Mouse (Mus musculus) hindbrain, embryonic 12.5 days (tissue): ENCODE data around the gene Dusp3. TPM values are rescaled to one million over a fixed set of nuclear protein-coding genes. Genes with fewer than 3 reads are reported as not detected.

Experiments used
- ATAC-seq: fragments of 200-750 bp; cut with Nextera tagmentation; 2 replicates; pipeline ENCODE4 v1.8.0; 2017; ENCODE audit warnings: moderate TSS enrichment; ENCODE audit not compliant: low FRiP score
- H3K27ac ChIP-seq: fragments of 300-500 bp; sonication (generic); 2 replicates; pipeline ENCODE4 v1.5.1; 2016; ENCODE audit warnings: mild to moderate bottlenecking
- H3K27me3 ChIP-seq: fragments of 300-500 bp; sonication (generic); 2 replicates; pipeline ENCODE4 v1.6.1; 2016; ENCODE audit warnings: mild to moderate bottlenecking
- H3K36me3 ChIP-seq: fragments of 300-500 bp; sonication (generic); 2 replicates; pipeline ENCODE4 v1.6.1; 2016; ENCODE audit warnings: mild to moderate bottlenecking
- H3K4me1 ChIP-seq: fragments of 300-500 bp; sonication (generic); 2 replicates; pipeline ENCODE4 v1.6.1; 2016
- H3K4me2 ChIP-seq: fragments of 300-500 bp; sonication (generic); replicated peaks from 2 replicates; pipeline ENCODE4 v1.6.1; 2016; ENCODE audit warnings: mild to moderate bottlenecking
- H3K4me3 ChIP-seq: fragments of 300-500 bp; sonication (generic); 2 replicates; pipeline ENCODE4 v1.5.1; 2016; ENCODE audit warnings: mild to moderate bottlenecking
- H3K9ac ChIP-seq: fragments of 300-500 bp; sonication (generic); 2 replicates; pipeline ENCODE4 v1.6.1; 2016; ENCODE audit warnings: mild to moderate bottlenecking, moderate library complexity
- H3K9me3 ChIP-seq: fragments of 300-500 bp; sonication (generic); replicated peaks from 2 replicates; pipeline ENCODE4 v1.6.1; 2016; ENCODE audit warnings: mild to moderate bottlenecking
- WGBS: fragments of 180-500 bp; shearing (Covaris S2); methylation state at CpG from one replicate; pipeline ENCODE4 v1.1.7; 2016; 5-methylcytosine and 5-hydroxymethylcytosine counted together
- polyA plus RNA-seq: library from polyadenylated mRNA; unstranded; fragments of >200 nt; fragmentation: Nextera tagmentation; extraction: Ambion mirVana; gene quantifications from 2 replicates; pipeline ENCODE4 v1.2.1, GENCODE M21; 2016

The Dusp3 gene
- polyA plus RNA-seq, 1 experiment from 2014 or later, result 12.9 TPM

GRCm38 (mm10) chr11:102025991-102026660 is 39.3 kb upstream of the Dusp3 start:
- Histone ChIP-seq H3K9ac (peak overlapping the region; percentile 83), H3K9me3 (no peaks in the 10 kb centered on the region), H3K27me3 (peaks cover 4% of the 10 kb centered on the region; the same call in 1 of the 2 replicates), H3K36me3 (peaks cover 13% of the 10 kb centered on the region; the same call in 1 of the 2 replicates), H3K4me1 (peaks cover 36% of the 10 kb centered on the region), H3K4me2 (peak overlapping the region; percentile 83), H3K4me3 (peak overlapping the region; percentile 68), H3K27ac (peak overlapping the region; percentile 90)
- ATAC-seq, result peak; percentile 27; the same call in 1 of the 2 replicates
- 4% methylated on average over 23 of the region's 23 CpGs for WGBS

- peaks cover 4% of the 10 kb centered on the region; the same call in 1 of the 2 replicates for H3K27me3 ChIP-seq
- no peak for ATAC-seq
- peaks cover 36% of the 10 kb centered on the region for H3K4me1 ChIP-seq
- peak overlapping the region; percentile 45; the same call in 1 of the 2 replicates for H3K9ac ChIP-seq
- H3K36me3 ChIP-seq, result peaks cover 13% of the 10 kb centered on the region; the same call in 1 of the 2 replicates
- no peak overlapping the region for H3K27ac ChIP-seq
- no peaks in the 10 kb centered on the region for H3K9me3 ChIP-seq
- H3K4me2 ChIP-seq, result peak overlapping the region; percentile 83
- H3K4me3 ChIP-seq, result peak overlapping the region; percentile 68
- WGBS, result 30% methylated on average over 7 of the region's 7 CpGs
Measured at GRCm38 (mm10) chr11:102025354-102025753, 38.5 kb upstream of the Dusp3 start.

DNA sequence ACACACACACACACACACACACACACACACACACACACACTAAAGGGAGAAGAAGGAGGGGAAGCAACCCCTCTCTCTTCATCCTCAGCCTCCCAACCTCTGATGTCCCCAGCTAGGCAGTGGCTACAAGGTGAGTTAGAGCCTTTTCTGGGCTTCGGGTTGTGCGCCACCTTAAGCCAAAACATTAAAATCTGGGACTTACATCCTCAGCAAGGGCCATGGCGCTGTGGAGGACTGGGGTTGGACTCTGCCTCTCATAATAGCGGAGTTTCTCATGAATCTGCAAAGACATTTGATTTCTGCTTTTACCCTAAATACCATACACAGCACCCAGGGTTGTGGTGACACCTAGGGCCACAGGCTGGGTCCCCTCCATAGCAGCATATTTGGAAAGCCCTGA is 38.1 kb upstream of the Dusp3 start:
- Histone ChIP-seq H3K9ac (peak overlapping the region; percentile 45), H3K4me3 (peak overlapping the region; percentile 68; the same call in 1 of the 2 replicates), H3K27ac (no peak overlapping the region), H3K27me3 (peaks cover 4% of the 10 kb centered on the region; the same call in 1 of the 2 replicates), H3K9me3 (no peaks in the 10 kb centered on the region), H3K36me3 (peaks cover 13% of the 10 kb centered on the region; the same call in 1 of the 2 replicates), H3K4me1 (peaks cover 33% of the 10 kb centered on the region), H3K4me2 (peak overlapping the region; percentile 83)
- no peak for ATAC-seq
- WGBS, result 89% methylated on average over 4 of the region's 4 CpGs

GRCm38 (mm10) chr11:102024084-102024758 is 37.4 kb upstream of the Dusp3 start:
- ATAC-seq, result no peak
- no peak overlapping the region for H3K4me3 ChIP-seq
- WGBS, result 84% methylated on average over 6 of the region's 6 CpGs
- no peaks in the 10 kb centered on the region for H3K9me3 ChIP-seq
- H3K4me1 ChIP-seq, result peaks cover 35% of the 10 kb centered on the region
- H3K36me3 ChIP-seq, result peaks cover 13% of the 10 kb centered on the region; the same call in 1 of the 2 replicates
- no peak overlapping the region for H3K27ac ChIP-seq
- H3K9ac ChIP-seq, result no peak overlapping the region
- no peak overlapping the region for H3K4me2 ChIP-seq
- H3K27me3 ChIP-seq, result peaks cover 4% of the 10 kb centered on the region; the same call in 1 of the 2 replicates

- H3K36me3 ChIP-seq, result peaks cover 20% of the 10 kb centered on the region
- no peak overlapping the region for H3K4me2 ChIP-seq
- ATAC-seq, result no peak
- H3K4me1 ChIP-seq, result peaks cover 35% of the 10 kb centered on the region
- 85% methylated on average over 13 of the region's 13 CpGs for WGBS
- H3K9ac ChIP-seq, result no peak overlapping the region
- no peak overlapping the region for H3K4me3 ChIP-seq
- H3K9me3 ChIP-seq, result no peaks in the 10 kb centered on the region
- H3K27ac ChIP-seq, result no peak overlapping the region
- peaks cover 4% of the 10 kb centered on the region; the same call in 1 of the 2 replicates for H3K27me3 ChIP-seq
Measured at GRCm38 (mm10) chr11:102023406-102023805, 36.6 kb upstream of the Dusp3 start.

GRCm38 (mm10) chr11:102021196-102021595 is 34.4 kb upstream of the Dusp3 start:
- peaks cover 40% of the 10 kb centered on the region for H3K36me3 ChIP-seq
- no peak for ATAC-seq
- no peak overlapping the region for H3K27ac ChIP-seq

DNA sequence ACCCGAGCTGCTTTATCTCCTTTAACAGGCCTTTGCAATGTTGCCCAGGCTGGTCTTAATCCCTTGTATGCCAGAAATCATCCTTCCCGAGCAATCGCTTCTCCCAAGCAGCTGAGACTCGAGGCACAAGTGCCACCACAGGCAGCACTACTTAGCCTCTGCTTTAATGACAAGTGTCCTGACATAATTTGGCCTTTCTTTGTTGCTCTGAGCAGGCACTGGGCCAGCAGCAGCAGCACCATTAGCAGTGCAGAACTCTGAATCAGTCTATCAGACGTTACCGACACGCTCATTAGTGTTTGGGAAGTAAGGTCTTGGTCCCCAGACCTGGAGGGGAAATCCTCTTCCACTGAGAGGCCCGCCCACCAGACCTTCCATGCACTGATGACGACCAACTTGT is 32.9 kb upstream of the Dusp3 start:
- no peaks in the 10 kb centered on the region for H3K27me3 ChIP-seq
- no peaks in the 10 kb centered on the region for H3K9me3 ChIP-seq
- ATAC-seq, result no peak
- no peak overlapping the region for H3K27ac ChIP-seq
- peaks cover 40% of the 10 kb centered on the region for H3K36me3 ChIP-seq
- 76% methylated on average over 9 of the region's 9 CpGs for WGBS
- no peak overlapping the region for H3K9ac ChIP-seq
- peaks cover 18% of the 10 kb centered on the region for H3K4me1 ChIP-seq
- no peak overlapping the region for H3K4me2 ChIP-seq
- H3K4me3 ChIP-seq, result no peak overlapping the region

More at GRCm38 (mm10) chr11:102021196-102021595, 34.4 kb upstream of the Dusp3 start:
- H3K27me3 ChIP-seq, result peaks cover 4% of the 10 kb centered on the region; the same call in 1 of the 2 replicates
- no peak overlapping the region for H3K4me3 ChIP-seq
- H3K4me1 ChIP-seq, result peaks cover 25% of the 10 kb centered on the region
- H3K4me2 ChIP-seq, result no peak overlapping the region
- H3K9ac ChIP-seq, result no peak overlapping the region
- 85% methylated on average over 5 of the region's 5 CpGs for WGBS
- no peaks in the 10 kb centered on the region for H3K9me3 ChIP-seq

GRCm38 (mm10) chr11:102016136-102016535 is 29.3 kb upstream of the Dusp3 start:
- 81% methylated on average over 1 of the region's 1 CpGs for WGBS
- no peak for ATAC-seq
- H3K9me3 ChIP-seq, result no peaks in the 10 kb centered on the region
- no peak overlapping the region for H3K9ac ChIP-seq
- H3K4me3 ChIP-seq, result no peak overlapping the region
- peaks cover 48% of the 10 kb centered on the region for H3K36me3 ChIP-seq
- H3K27ac ChIP-seq, result no peak overlapping the region
- no peaks in the 10 kb centered on the region for H3K27me3 ChIP-seq
- H3K4me1 ChIP-seq, result peaks cover 11% of the 10 kb centered on the region
- H3K4me2 ChIP-seq, result no peak overlapping the region

DNA sequence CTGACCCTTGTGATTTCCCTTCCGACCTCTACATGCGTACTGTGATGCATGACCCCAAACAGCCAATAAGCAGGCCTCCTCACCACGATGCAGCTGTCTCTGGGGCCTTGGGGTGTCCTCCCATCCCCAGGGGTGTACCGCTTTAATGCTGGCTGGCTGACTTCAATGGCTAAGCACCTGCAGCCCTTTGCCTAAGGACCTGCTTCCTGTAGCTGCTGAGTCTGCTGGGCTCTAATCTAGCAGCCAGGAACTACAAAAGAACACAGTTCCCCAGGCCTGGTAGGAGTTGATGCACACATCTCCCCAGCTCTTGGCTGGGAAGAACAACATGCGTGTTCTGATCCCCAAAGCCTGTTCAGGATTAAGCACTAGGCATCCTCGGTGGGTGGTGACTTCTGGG is 28.7 kb upstream of the Dusp3 start:
- peaks cover 52% of the 10 kb centered on the region for H3K36me3 ChIP-seq
- H3K9ac ChIP-seq, result no peak overlapping the region
- no peaks in the 10 kb centered on the region for H3K9me3 ChIP-seq
- H3K4me3 ChIP-seq, result no peak overlapping the region
- no peak for ATAC-seq
- H3K4me1 ChIP-seq, result peaks cover 14% of the 10 kb centered on the region
- WGBS, result 56% methylated on average over 6 of the region's 6 CpGs
- H3K27ac ChIP-seq, result no peak overlapping the region
- H3K4me2 ChIP-seq, result no peak overlapping the region
- H3K27me3 ChIP-seq, result no peaks in the 10 kb centered on the region

GRCm38 (mm10) chr11:102013201-102013600 is 26.4 kb upstream of the Dusp3 start:
- Histone ChIP-seq H3K9ac (no peak overlapping the region), H3K4me2 (no peak overlapping the region), H3K9me3 (no peaks in the 10 kb centered on the region), H3K4me1 (peaks cover 24% of the 10 kb centered on the region), H3K36me3 (peaks cover 60% of the 10 kb centered on the region), H3K4me3 (no peak overlapping the region), H3K27me3 (no peaks in the 10 kb centered on the region), H3K27ac (no peak overlapping the region)
- no peak for ATAC-seq
- WGBS, result 86% methylated on average over 8 of the region's 8 CpGs

GRCm38 (mm10) chr11:102011510-102011909 is 24.7 kb upstream of the Dusp3 start:
- no peaks in the 10 kb centered on the region for H3K9me3 ChIP-seq
- 69% methylated on average over 8 of the region's 8 CpGs for WGBS
- no peak overlapping the region for H3K4me2 ChIP-seq
- H3K4me3 ChIP-seq, result no peak overlapping the region
- no peak overlapping the region for H3K9ac ChIP-seq
- peaks cover 28% of the 10 kb centered on the region for H3K4me1 ChIP-seq
- H3K27ac ChIP-seq, result no peak overlapping the region
- ATAC-seq, result no peak
- H3K27me3 ChIP-seq, result no peaks in the 10 kb centered on the region
- H3K36me3 ChIP-seq, result peaks cover 56% of the 10 kb centered on the region

GRCm38 (mm10) chr11:102010140-102010539 is 23.3 kb upstream of the Dusp3 start:
- H3K9me3 ChIP-seq, result no peaks in the 10 kb centered on the region
- no peaks in the 10 kb centered on the region for H3K27me3 ChIP-seq
- H3K9ac ChIP-seq, result no peak overlapping the region; the same call in 1 of the 2 replicates
- no peak overlapping the region for H3K4me2 ChIP-seq
- H3K27ac ChIP-seq, result peak overlapping the region; percentile 84
- peaks cover 53% of the 10 kb centered on the region for H3K36me3 ChIP-seq
- WGBS, result 51% methylated on average over 13 of the region's 13 CpGs
- ATAC-seq, result peak; percentile 77
- H3K4me3 ChIP-seq, result no peak overlapping the region
- H3K4me1 ChIP-seq, result peaks cover 24% of the 10 kb centered on the region
